Mouse (Mus musculus) small intestine, adult 2 months (tissue): ENCODE measurements around the gene Htr1d.

ENCODE experiments used
- CTCF ChIP-seq: fragments of 200-500 bp; IDR thresholded peaks from 2 replicates; pipeline ENCODE4 v1.5.1; 2012; ENCODE audit warnings: low read depth, mild to moderate bottlenecking, control low read depth, inconsistent platforms, low read length, moderate library complexity, mixed read lengths; ENCODE audit not compliant: insufficient replicate concordance, insufficient read length; ENCODE audit errors: extremely low read depth
- POLR2A ChIP-seq: fragments of 200-500 bp; IDR thresholded peaks from 2 replicates; pipeline ENCODE4 v1.6.1; 2012; ENCODE audit warnings: low read depth, mild to moderate bottlenecking, control low read depth, inconsistent platforms, low read length, moderate library complexity

- TF ChIP-seq POLR2A = no peak
- TF ChIP-seq CTCF = peak; percentile 31; the same call in 1 of the 2 replicates
These were observed 1.6 kb downstream of the Htr1d start for GRCm38 (mm10) chr4:136425000-136425288.
